Mouse (Mus musculus) megakaryocyte, embryonic 14.5 days (primary cell): ENCODE results near the gene Dcaf17.

Source experiments
- FLI1 ChIP-seq: IDR thresholded peaks from 2 replicates; pipeline ENCODE4 v1.6.1; 2012; ENCODE audit warnings: low read length, inconsistent platforms, mixed read lengths
- GATA1 ChIP-seq: IDR thresholded peaks from 3 replicates; pipeline ENCODE4 v1.6.1; 2012; ENCODE audit warnings: mixed read lengths, low read length, inconsistent platforms, borderline replicate concordance

DNA sequence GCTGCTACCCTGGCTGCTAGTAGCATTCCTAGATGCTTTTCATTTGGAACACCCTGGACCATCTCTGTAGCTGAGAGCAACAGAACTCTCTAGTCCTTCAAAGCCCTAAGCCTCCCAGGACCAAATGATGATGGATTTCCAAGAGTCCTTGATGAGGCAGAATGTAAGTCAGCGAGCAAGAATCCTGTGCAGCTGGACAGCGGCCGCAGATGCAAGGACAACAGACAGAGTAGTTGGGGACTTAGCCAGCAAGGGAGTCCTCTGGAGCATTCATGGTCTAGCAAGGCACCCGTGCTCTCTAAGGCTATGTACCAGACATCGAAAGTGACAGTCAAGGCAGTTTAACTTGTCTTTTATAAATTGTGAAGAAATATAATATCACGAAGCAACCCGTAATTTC lies 41.6 kb upstream of the Dcaf17 start:
- TF ChIP-seq FLI1 (no peak), GATA1 (no peak)
